Mouse (Mus musculus): ENCODE data around the gene Eif4a2. TPM values are rescaled to one million over a fixed set of nuclear protein-coding genes. Genes with fewer than 3 reads are reported as not detected.
A peak's percentile ranks its signal among the peaks of the same experiment; 100 is the strongest.

Eif4a2 gene
- polyA plus RNA-seq, 1 experiment from 2014 or later: 233 TPM

GRCm38 (mm10) chr16:23123104-23123503, 15.9 kb downstream of the Eif4a2 start:
- Histone ChIP-seq H3K27ac (replicated peaks; ENCODE audit: low read depth, low read length) (no peak overlapping the region), H3K4me2 (ENCODE audit: low read depth, severe bottlenecking) (no peak overlapping the region), H3K9me3 (ENCODE audit: control insufficient read depth, low read length) (no peaks in the 10 kb centered on the region), H3K27me3 (ENCODE audit: control insufficient read depth, insufficient read depth, low read length) (no peaks in the 10 kb centered on the region), H3K36me3 (ENCODE audit: control insufficient read depth, insufficient read depth, low read length) (peaks cover 5% of the 10 kb centered on the region), H3K9ac (ENCODE audit: low read length) (no peak overlapping the region), H3K4me3 (ENCODE audit: low read depth, low read length) (no peak overlapping the region), H3K4me1 (ENCODE audit: control insufficient read depth, insufficient read depth, low read length) (no peaks in the 10 kb centered on the region)
- 90% methylated on average over 4 of the region's 4 CpGs for WGBS
- DNase-seq (ENCODE audit: low spot score) (no peak), ATAC-seq (ENCODE audit: insufficient number of reproducible peaks, low FRiP score, low TSS enrichment, low read depth) (no peak)

- H3K27me3 ChIP-seq (ENCODE audit: control insufficient read depth, insufficient read depth, low read length): no peaks in the 10 kb centered on the region
- H3K36me3 ChIP-seq (ENCODE audit: control insufficient read depth, insufficient read depth, low read length): peaks cover 5% of the 10 kb centered on the region
- 0 out of 2 replicates have a peak, but pooled peaks cover 3% of the 10 kb centered on the region for H3K4me1 ChIP-seq (ENCODE audit: control insufficient read depth, insufficient read depth, low read length)
- no peak overlapping the region for H3K9ac ChIP-seq (ENCODE audit: low read length)
- WGBS: 93% methylated on average over 4 of the region's 4 CpGs
- H3K4me2 ChIP-seq (ENCODE audit: low read depth, severe bottlenecking): no peak overlapping the region
- H3K4me3 ChIP-seq (ENCODE audit: low read depth, low read length): no peak overlapping the region
- ATAC-seq (ENCODE audit: insufficient number of reproducible peaks, low FRiP score, low TSS enrichment, low read depth) (no peak), DNase-seq (ENCODE audit: low spot score) (no peak)
- no peaks in the 10 kb centered on the region for H3K9me3 ChIP-seq (ENCODE audit: control insufficient read depth, low read length)
- no peak overlapping the region for H3K27ac ChIP-seq (replicated peaks; ENCODE audit: low read depth, low read length)
These were observed 17.2 kb downstream of the Eif4a2 start for GRCm38 (mm10) chr16:23124398-23124797.

GRCm38 (mm10) chr16:23127311-23127672, 20.0 kb downstream of the Eif4a2 start:
- no peaks in the 10 kb centered on the region for H3K9me3 ChIP-seq (ENCODE audit: control insufficient read depth, low read length)
- WGBS: 0% methylated on average over 4 of the region's 4 CpGs
- peak overlapping the region; percentile 88 for H3K27ac ChIP-seq (replicated peaks; ENCODE audit: low read depth, low read length)
- H3K27me3 ChIP-seq (ENCODE audit: control insufficient read depth, insufficient read depth, low read length): no peaks in the 10 kb centered on the region
- H3K4me2 ChIP-seq (ENCODE audit: low read depth, severe bottlenecking): peak overlapping the region; percentile 58
- peaks cover 5% of the 10 kb centered on the region for H3K36me3 ChIP-seq (ENCODE audit: control insufficient read depth, insufficient read depth, low read length)
- H3K4me1 ChIP-seq (ENCODE audit: control insufficient read depth, insufficient read depth, low read length): 0 out of 2 replicates have a peak, but pooled peaks cover 3% of the 10 kb centered on the region
- H3K9ac ChIP-seq (ENCODE audit: low read length): peak overlapping the region; percentile 88
- no peak; the same call in 1 of the 2 replicates for ATAC-seq (ENCODE audit: insufficient number of reproducible peaks, low FRiP score, low TSS enrichment, low read depth)
- peak overlapping the region; percentile 66 for H3K4me3 ChIP-seq (ENCODE audit: low read depth, low read length)
- DNase-seq (ENCODE audit: low spot score): no peak

- H3K9me3 ChIP-seq (ENCODE audit: control insufficient read depth, low read length): no peaks in the 10 kb centered on the region
- under 1% methylated on average over 51 of the region's 51 CpGs for WGBS
- H3K9ac ChIP-seq (ENCODE audit: low read length): peak within 1 kb of the TSS; percentile 88
- peak within 1 kb of the TSS; percentile 58 for H3K4me2 ChIP-seq (ENCODE audit: low read depth, severe bottlenecking)
- DNase-seq (ENCODE audit: low spot score) (peak; percentile 94), ATAC-seq (ENCODE audit: insufficient number of reproducible peaks, low FRiP score, low TSS enrichment, low read depth) (peak; percentile 90)
- 0 out of 2 replicates have a peak, but pooled peaks cover 3% of the 10 kb centered on the region for H3K4me1 ChIP-seq (ENCODE audit: control insufficient read depth, insufficient read depth, low read length)
- peak within 1 kb of the TSS; percentile 88 for H3K27ac ChIP-seq (replicated peaks; ENCODE audit: low read depth, low read length)
- no peaks in the 10 kb centered on the region for H3K27me3 ChIP-seq (ENCODE audit: control insufficient read depth, insufficient read depth, low read length)
- H3K36me3 ChIP-seq (ENCODE audit: control insufficient read depth, insufficient read depth, low read length): peaks cover 5% of the 10 kb centered on the region
- peak within 1 kb of the TSS; percentile 66 for H3K4me3 ChIP-seq (ENCODE audit: low read depth, low read length)
These were observed 20.6 kb downstream of the Eif4a2 start, which contains the start of gene Rfc4 for GRCm38 (mm10) chr16:23127673-23128375. Gene Rfc4 (minus strand): TSS chr16:23127737.

- Histone ChIP-seq H3K36me3 (ENCODE audit: control insufficient read depth, insufficient read depth, low read length) (no peaks in the 10 kb centered on the region), H3K4me3 (ENCODE audit: low read depth, low read length) (no peak overlapping the region), H3K4me1 (ENCODE audit: control insufficient read depth, insufficient read depth, low read length) (0 out of 2 replicates have a peak, but pooled peaks cover 3% of the 10 kb centered on the region), H3K9ac (ENCODE audit: low read length) (no peak overlapping the region), H3K4me2 (ENCODE audit: low read depth, severe bottlenecking) (no peak overlapping the region), H3K27me3 (ENCODE audit: control insufficient read depth, insufficient read depth, low read length) (no peaks in the 10 kb centered on the region), H3K9me3 (ENCODE audit: control insufficient read depth, low read length) (no peaks in the 10 kb centered on the region), H3K27ac (replicated peaks; ENCODE audit: low read depth, low read length) (no peak overlapping the region)
- ATAC-seq (ENCODE audit: insufficient number of reproducible peaks, low FRiP score, low TSS enrichment, low read depth) (no peak), DNase-seq (ENCODE audit: low spot score) (no peak)
- WGBS: 94% methylated on average over 3 of the region's 3 CpGs
These were observed 23.1 kb downstream of the Eif4a2 start for GRCm38 (mm10) chr16:23130303-23130702.

GRCm38 (mm10) chr16:23132336-23132735, 25.1 kb downstream of the Eif4a2 start:
- H3K36me3 ChIP-seq (ENCODE audit: control insufficient read depth, insufficient read depth, low read length): no peaks in the 10 kb centered on the region
- no peak overlapping the region for H3K9ac ChIP-seq (ENCODE audit: low read length)
- ATAC-seq (ENCODE audit: insufficient number of reproducible peaks, low FRiP score, low TSS enrichment, low read depth): no peak
- 0 out of 2 replicates have a peak, but pooled peaks cover 3% of the 10 kb centered on the region for H3K4me1 ChIP-seq (ENCODE audit: control insufficient read depth, insufficient read depth, low read length)
- no peak overlapping the region for H3K4me3 ChIP-seq (ENCODE audit: low read depth, low read length)
- no peaks in the 10 kb centered on the region for H3K9me3 ChIP-seq (ENCODE audit: control insufficient read depth, low read length)
- no peak overlapping the region for H3K4me2 ChIP-seq (ENCODE audit: low read depth, severe bottlenecking)
- no peaks in the 10 kb centered on the region for H3K27me3 ChIP-seq (ENCODE audit: control insufficient read depth, insufficient read depth, low read length)
- WGBS: 94% methylated on average over 1 of the region's 1 CpGs
- no peak for DNase-seq (ENCODE audit: low spot score)
- H3K27ac ChIP-seq (replicated peaks; ENCODE audit: low read depth, low read length): no peak overlapping the region

- ATAC-seq (ENCODE audit: insufficient number of reproducible peaks, low FRiP score, low TSS enrichment, low read depth): no peak
- Histone ChIP-seq H3K27ac (replicated peaks; ENCODE audit: low read depth, low read length) (no peak overlapping the region), H3K36me3 (ENCODE audit: control insufficient read depth, insufficient read depth, low read length) (no peaks in the 10 kb centered on the region), H3K27me3 (ENCODE audit: control insufficient read depth, insufficient read depth, low read length) (no peaks in the 10 kb centered on the region), H3K9me3 (ENCODE audit: control insufficient read depth, low read length) (no peaks in the 10 kb centered on the region), H3K4me3 (ENCODE audit: low read depth, low read length) (no peak overlapping the region), H3K4me2 (ENCODE audit: low read depth, severe bottlenecking) (no peak overlapping the region), H3K4me1 (ENCODE audit: control insufficient read depth, insufficient read depth, low read length) (no peaks in the 10 kb centered on the region), H3K9ac (ENCODE audit: low read length) (no peak overlapping the region)
- DNase-seq (ENCODE audit: low spot score): no peak
- WGBS: 22% methylated on average over 11 of the region's 11 CpGs
These were observed 28.3 kb downstream of the Eif4a2 start for GRCm38 (mm10) chr16:23135421-23136149.

GRCm38 (mm10) chr16:23136406-23136970, 29.2 kb downstream of the Eif4a2 start:
- H3K4me3 ChIP-seq (ENCODE audit: low read depth, low read length): no peak overlapping the region
- no peak overlapping the region for H3K4me2 ChIP-seq (ENCODE audit: low read depth, severe bottlenecking)
- DNase-seq (ENCODE audit: low spot score): no peak
- no peaks in the 10 kb centered on the region for H3K9me3 ChIP-seq (ENCODE audit: control insufficient read depth, low read length)
- no peak for ATAC-seq (ENCODE audit: insufficient number of reproducible peaks, low FRiP score, low TSS enrichment, low read depth)
- H3K9ac ChIP-seq (ENCODE audit: low read length): no peak overlapping the region
- no peaks in the 10 kb centered on the region for H3K36me3 ChIP-seq (ENCODE audit: control insufficient read depth, insufficient read depth, low read length)
- H3K4me1 ChIP-seq (ENCODE audit: control insufficient read depth, insufficient read depth, low read length): no peaks in the 10 kb centered on the region
- WGBS: 66% methylated on average over 4 of the region's 4 CpGs
- H3K27ac ChIP-seq (replicated peaks; ENCODE audit: low read depth, low read length): no peak overlapping the region
- no peaks in the 10 kb centered on the region for H3K27me3 ChIP-seq (ENCODE audit: control insufficient read depth, insufficient read depth, low read length)
